Mouse (Mus musculus) myocyte (in vitro differentiated cells): ENCODE data around the gene Pkp4. TPM values are rescaled to one million over a fixed set of nuclear protein-coding genes. Genes with fewer than 3 reads are reported as not detected.

Experiments used
- H3K27me3 ChIP-seq: one replicate; pipeline ENCODE4 v1.6.1; 2011; ENCODE audit not compliant: control insufficient read depth, insufficient read depth, insufficient read length
- H3K36me3 ChIP-seq: one replicate; pipeline ENCODE4 v1.6.1; 2011; ENCODE audit not compliant: control insufficient read depth, insufficient read depth
- H3K4me2 ChIP-seq: one replicate; pipeline ENCODE4 v1.6.1; 2011; ENCODE audit warnings: low read depth, control low read depth
- H3K4me3 ChIP-seq: one replicate; pipeline ENCODE4 v1.5.1; 2011; ENCODE audit warnings: mild to moderate bottlenecking, control low read depth, moderate library complexity
- H3K79me2 ChIP-seq: one replicate; pipeline ENCODE4 v1.6.1; 2011; ENCODE audit not compliant: control insufficient read depth, insufficient read depth
- H3ac ChIP-seq: one replicate; pipeline ENCODE4 v1.6.1; 2011; ENCODE audit not compliant: control insufficient read depth, insufficient read length
- CEBPB ChIP-seq: IDR thresholded peaks from 2 replicates; pipeline ENCODE4 v1.6.1; 2011; ENCODE audit warnings: mild to moderate bottlenecking, moderate library complexity; ENCODE audit not compliant: poor library complexity, insufficient read depth, severe bottlenecking
- E2F4 ChIP-seq: IDR thresholded peaks from one replicate; pipeline ENCODE4 v1.6.1; 2011; ENCODE audit warnings: mild to moderate bottlenecking, control low read depth, moderate library complexity; ENCODE audit not compliant: insufficient read depth
- MAX ChIP-seq: IDR thresholded peaks from one replicate; pipeline ENCODE4 v1.6.1; 2011; ENCODE audit warnings: low read depth, mild to moderate bottlenecking, control low read depth
- MYOD1 ChIP-seq, 3 experiments: IDR thresholded peaks; one replicate each; pipeline ENCODE4 v1.6.1; 2011; ENCODE audit warnings: control low read depth in 2 of 3, low read depth in 2 of 3, mild to moderate bottlenecking in 2 of 3, moderate library complexity in 1 of 3; ENCODE audit not compliant: insufficient read length in 2 of 3, control insufficient read depth in 1 of 3
- MYOG ChIP-seq, 3 experiments: IDR thresholded peaks; one replicate each; pipeline ENCODE4 v1.6.1; 2011; ENCODE audit warnings: control low read depth in 2 of 3, low read depth in 2 of 3, mild to moderate bottlenecking in 2 of 3; ENCODE audit not compliant: insufficient read length in 2 of 3, control insufficient read depth in 1 of 3, insufficient read depth in 1 of 3
- POLR2A ChIP-seq: IDR thresholded peaks from one replicate; pipeline ENCODE4 v1.6.1; 2011; ENCODE audit warnings: low read depth, mild to moderate bottlenecking, control low read depth, moderate library complexity; ENCODE audit not compliant: insufficient read length
- POLR2AphosphoS2 ChIP-seq: IDR thresholded peaks from one replicate; pipeline ENCODE4 v1.6.1; 2011; ENCODE audit warnings: low read depth, control low read depth; ENCODE audit not compliant: insufficient read length
- REST ChIP-seq: IDR thresholded peaks from one replicate; pipeline ENCODE4 v1.6.1; 2011; ENCODE audit warnings: mild to moderate bottlenecking, control low read depth, moderate library complexity; ENCODE audit not compliant: insufficient read depth, insufficient read length
- SRF ChIP-seq: IDR thresholded peaks from one replicate; pipeline ENCODE4 v1.6.1; 2011; ENCODE audit warnings: low read depth; ENCODE audit not compliant: control insufficient read depth, insufficient read length
- TCF12 ChIP-seq: IDR thresholded peaks from one replicate; pipeline ENCODE4 v1.6.1; 2011; ENCODE audit warnings: mild to moderate bottlenecking, control low read depth; ENCODE audit not compliant: poor library complexity, insufficient read depth, severe bottlenecking
- TCF3 ChIP-seq: IDR thresholded peaks from one replicate; pipeline ENCODE4 v1.6.1; 2011; ENCODE audit warnings: low read depth, control low read depth; ENCODE audit not compliant: insufficient read length
- USF1 ChIP-seq: IDR thresholded peaks from one replicate; pipeline ENCODE4 v1.6.1; 2011; ENCODE audit warnings: low read depth, mild to moderate bottlenecking, control low read depth, moderate library complexity
- polyA plus RNA-seq: library from polyadenylated mRNA; unstranded; fragments of >200 nt; fragmentation: generic; extraction: Trizol; gene quantifications from one replicate; pipeline ENCODE4 v1.2.1, GENCODE M21; 2012; ENCODE audit warnings: missing spikeins

Pkp4 gene
- polyA plus RNA-seq, 1 experiment: 25.3 TPM

DNA sequence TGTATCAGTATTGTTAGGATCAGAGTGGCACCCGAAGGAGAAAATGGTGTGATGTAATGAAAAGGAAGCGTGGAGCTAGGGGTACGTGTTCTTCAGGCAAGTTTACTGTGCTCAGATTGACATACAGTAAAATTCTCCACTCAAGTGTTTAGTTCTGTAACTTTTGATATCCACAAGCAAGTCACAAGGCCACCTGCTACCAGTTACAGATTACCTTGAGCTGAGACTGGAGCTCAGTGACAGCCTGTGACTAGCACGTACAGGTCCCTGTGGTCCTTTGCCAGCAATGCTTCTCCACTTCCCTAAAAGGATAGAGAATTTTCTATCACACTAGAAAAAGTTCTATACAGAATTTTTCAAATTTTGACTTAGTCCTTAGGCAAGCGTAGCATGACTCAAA, 73.9 kb downstream of the Pkp4 start:
- Histone ChIP-seq H3K4me2 (no peak overlapping the region), H3K4me3 (no peak overlapping the region), H3ac (no peak overlapping the region), H3K27me3 (no peaks in the 10 kb centered on the region), H3K79me2 (no peaks in the 10 kb centered on the region), H3K36me3 (no peaks in the 10 kb centered on the region)
- TF ChIP-seq TCF3: no peak
- TF ChIP-seq SRF: no peak
- no peak for TF ChIP-seq REST
- no peak for TF ChIP-seq TCF12
- no peak for TF ChIP-seq MYOD1 (IDR thresholded peaks at IDR 0.05; ENCODE audit: control insufficient read depth in 1 of 3, insufficient read length in 2 of 3, low read depth in 2 of 3)
- TF ChIP-seq POLR2A: no peak
- TF ChIP-seq MYOG (IDR thresholded peaks at IDR 0.05; ENCODE audit: control insufficient read depth in 1 of 3, insufficient read depth in 1 of 3, insufficient read length in 2 of 3, low read depth in 2 of 3): no peak
- no peak for TF ChIP-seq POLR2AphosphoS2

DNA sequence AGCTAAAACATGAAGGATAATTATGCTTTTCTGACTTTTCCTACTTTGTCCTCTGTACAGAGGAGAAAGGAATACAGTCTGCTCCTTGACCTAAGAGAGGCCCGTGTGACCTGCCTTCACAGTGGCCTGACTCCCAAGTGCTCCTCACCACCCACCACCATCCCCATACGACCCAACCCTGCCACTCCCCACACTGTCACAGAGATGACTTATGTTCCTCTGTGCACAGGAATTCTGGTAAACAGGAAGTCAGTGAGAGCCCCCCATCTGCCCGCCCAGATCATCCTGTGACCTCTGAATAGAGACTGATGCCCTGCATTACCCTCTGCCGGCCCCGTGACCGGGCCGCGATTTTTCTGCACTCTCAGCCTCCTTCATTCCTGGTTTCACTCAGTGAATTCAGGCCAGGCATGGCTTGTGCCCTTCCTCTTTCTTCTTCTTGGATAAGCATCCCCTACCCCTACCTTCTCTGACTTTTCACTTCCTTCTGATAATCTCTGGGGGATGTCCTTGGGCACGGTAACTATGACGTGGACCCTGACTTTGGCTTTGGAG, 79.3 kb downstream of the Pkp4 start:
- H3ac ChIP-seq: no peak overlapping the region
- TF ChIP-seq REST (no peak), TCF3 (no peak), CEBPB (no peak), MAX (no peak), USF1 (no peak), POLR2AphosphoS2 (no peak), SRF (no peak), POLR2A (no peak), TCF12 (no peak), E2F4 (no peak), MYOG (IDR thresholded peaks at IDR 0.05; ENCODE audit: control insufficient read depth in 1 of 3, insufficient read depth in 1 of 3, insufficient read length in 2 of 3, low read depth in 2 of 3) (no peak), MYOD1 (IDR thresholded peaks at IDR 0.05; ENCODE audit: control insufficient read depth in 1 of 3, insufficient read length in 2 of 3, low read depth in 2 of 3) (no peak)

DNA sequence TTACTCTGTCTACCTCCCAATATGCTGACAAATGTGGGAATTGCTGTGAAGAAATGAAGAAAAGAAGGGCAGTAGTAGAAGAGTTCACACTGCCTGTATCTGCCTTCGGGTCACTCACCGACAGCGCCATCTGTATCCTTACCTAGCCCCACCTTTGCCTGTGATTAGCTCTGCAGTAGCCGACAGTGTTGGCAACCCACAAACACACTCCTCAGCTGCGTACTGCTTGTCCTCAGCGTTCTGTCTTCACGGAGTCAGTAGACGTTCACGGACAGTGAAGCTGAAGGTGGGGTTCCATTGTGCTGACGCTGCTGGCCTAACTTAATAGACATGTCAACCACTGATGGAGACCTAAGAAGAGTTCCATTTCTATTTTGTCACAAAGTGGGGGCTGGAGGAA, 81.5 kb downstream of the Pkp4 start:
- Histone ChIP-seq H3K27me3 (no peaks in the 10 kb centered on the region), H3K79me2 (peaks cover 9% of the 10 kb centered on the region), H3K4me3 (no peak overlapping the region), H3ac (no peak overlapping the region), H3K4me2 (no peak overlapping the region), H3K36me3 (no peaks in the 10 kb centered on the region)
- no peak for TF ChIP-seq MYOD1 (IDR thresholded peaks at IDR 0.05; ENCODE audit: control insufficient read depth in 1 of 3, insufficient read length in 2 of 3, low read depth in 2 of 3)
- TF ChIP-seq POLR2AphosphoS2: no peak
- TF ChIP-seq E2F4: no peak
- no peak for TF ChIP-seq SRF
- no peak for TF ChIP-seq CEBPB
- no peak for TF ChIP-seq MYOG (IDR thresholded peaks at IDR 0.05; ENCODE audit: control insufficient read depth in 1 of 3, insufficient read depth in 1 of 3, insufficient read length in 2 of 3, low read depth in 2 of 3)
- no peak for TF ChIP-seq TCF3
- TF ChIP-seq POLR2A: no peak
- no peak for TF ChIP-seq MAX
- no peak for TF ChIP-seq TCF12
- no peak for TF ChIP-seq REST
- TF ChIP-seq USF1: no peak

More for the DNA sequence above, 79.3 kb downstream of the Pkp4 start:
- Histone ChIP-seq H3K4me3 (no peak overlapping the region), H3K4me2 (no peak overlapping the region), H3K27me3 (no peaks in the 10 kb centered on the region), H3K79me2 (no peaks in the 10 kb centered on the region), H3K36me3 (no peaks in the 10 kb centered on the region)

GRCm38 (mm10) chr2:59244273-59245097, 83.8 kb downstream of the Pkp4 start:
- Histone ChIP-seq H3K27me3 (no peaks in the 10 kb centered on the region), H3K79me2 (peaks cover 9% of the 10 kb centered on the region), H3K4me2 (peak overlapping the region; percentile 39), H3K36me3 (no peaks in the 10 kb centered on the region), H3K4me3 (no peak overlapping the region), H3ac (no peak overlapping the region)
- TF ChIP-seq CEBPB: no peak
- TF ChIP-seq TCF3: no peak
- TF ChIP-seq REST: peak; percentile 59

- no peaks in the 10 kb centered on the region for H3K36me3 ChIP-seq
- TF ChIP-seq MYOD1 (IDR thresholded peaks at IDR 0.05; ENCODE audit: control insufficient read depth in 1 of 3, insufficient read length in 2 of 3, low read depth in 2 of 3) (peak in 2 of 3 experiments; percentile 37 to 58), POLR2AphosphoS2 (no peak)
- H3K4me2 ChIP-seq: peak overlapping the region; percentile 39
- no peak overlapping the region for H3K4me3 ChIP-seq
- H3K27me3 ChIP-seq: no peaks in the 10 kb centered on the region
- H3K79me2 ChIP-seq: peaks cover 9% of the 10 kb centered on the region
- no peak overlapping the region for H3ac ChIP-seq
Observed at GRCm38 (mm10) chr2:59245098-59245388, 84.4 kb downstream of the Pkp4 start.
